Mouse (Mus musculus) hindbrain, embryonic 13.5 days (tissue): ENCODE measurements at regions not wholly inside any gene's neighbourhood (a gene's known extent, or its start where the extent isn't known, plus 50 kb on each side); places are given as distances from the start of the nearest gene placed in this dataset.

Experiments
- ATAC-seq: fragments of 200-750 bp; cut with Nextera tagmentation; 2 replicates; pipeline ENCODE4 v1.8.0; 2017; ENCODE audit warnings: moderate TSS enrichment; ENCODE audit not compliant: low FRiP score
- H3K27ac ChIP-seq: fragments of 300-500 bp; sonication (generic); 2 replicates; pipeline ENCODE4 v1.5.1; 2015; ENCODE audit warnings: inconsistent platforms, mild to moderate bottlenecking, moderate library complexity
- H3K27me3 ChIP-seq: fragments of 300-500 bp; sonication (generic); 2 replicates; pipeline ENCODE4 v1.6.1; 2015; ENCODE audit warnings: mild to moderate bottlenecking, inconsistent platforms
- H3K36me3 ChIP-seq: fragments of 300-500 bp; sonication (generic); 2 replicates; pipeline ENCODE4 v1.6.1; 2015; ENCODE audit warnings: mild to moderate bottlenecking, inconsistent platforms
- H3K4me1 ChIP-seq: fragments of 300-500 bp; sonication (generic); replicated peaks from 2 replicates; pipeline ENCODE4 v1.6.1; 2015; ENCODE audit warnings: inconsistent platforms
- H3K4me2 ChIP-seq: fragments of 300-500 bp; sonication (generic); 2 replicates; pipeline ENCODE4 v1.6.1; 2015; ENCODE audit warnings: inconsistent platforms, mild to moderate bottlenecking, moderate library complexity
- H3K4me3 ChIP-seq: fragments of 300-500 bp; sonication (generic); 2 replicates; pipeline ENCODE4 v1.5.1; 2015; ENCODE audit warnings: mild to moderate bottlenecking, inconsistent platforms
- H3K9ac ChIP-seq: fragments of 300-500 bp; sonication (generic); 2 replicates; pipeline ENCODE4 v1.6.1; 2015; ENCODE audit warnings: mild to moderate bottlenecking, inconsistent platforms
- H3K9me3 ChIP-seq: fragments of 300-500 bp; sonication (generic); 2 replicates; pipeline ENCODE4 v1.6.1; 2016; ENCODE audit warnings: inconsistent platforms
- WGBS: fragments of 180-500 bp; shearing (Covaris S2); methylation state at CpG from one replicate; pipeline ENCODE4 v1.1.7; 2015; 5-methylcytosine and 5-hydroxymethylcytosine counted together

GRCm38 (mm10) chr4:94106941-94107340 lies 449.4 kb upstream of the Gm10306 start:
- Histone ChIP-seq H3K4me2 (no peak overlapping the region), H3K4me3 (no peak overlapping the region), H3K27me3 (no peaks in the 10 kb centered on the region), H3K27ac (no peak overlapping the region), H3K9me3 (no peaks in the 10 kb centered on the region), H3K9ac (no peak overlapping the region), H3K36me3 (no peaks in the 10 kb centered on the region), H3K4me1 (no peaks in the 10 kb centered on the region)
- 78% methylated on average over 4 of the region's 4 CpGs for WGBS
- ATAC-seq: no peak

GRCm38 (mm10) chr4:94116881-94117280 lies 439.5 kb upstream of the Gm10306 start:
- ATAC-seq: no peak
- H3K9me3 ChIP-seq: no peaks in the 10 kb centered on the region
- 84% methylated on average over 3 of the region's 3 CpGs for WGBS

GRCm38 (mm10) chr4:94124177-94124576 lies 432.2 kb upstream of the Gm10306 start:
- H3K27ac ChIP-seq: no peak overlapping the region
- no peak overlapping the region for H3K4me3 ChIP-seq
- H3K9ac ChIP-seq: no peak overlapping the region
- no peaks in the 10 kb centered on the region for H3K36me3 ChIP-seq
- no peaks in the 10 kb centered on the region for H3K4me1 ChIP-seq
- WGBS: 79% methylated on average over 14 of the region's 14 CpGs
- H3K4me2 ChIP-seq: no peak overlapping the region
- 0 out of 2 replicates have a peak, but pooled peaks have one; percentile 43 for ATAC-seq
- no peaks in the 10 kb centered on the region for H3K27me3 ChIP-seq
- no peaks in the 10 kb centered on the region for H3K9me3 ChIP-seq

More at GRCm38 (mm10) chr4:94116881-94117280, 439.5 kb upstream of the Gm10306 start:
- no peaks in the 10 kb centered on the region for H3K4me1 ChIP-seq
- H3K9ac ChIP-seq: no peak overlapping the region
- no peak overlapping the region for H3K4me3 ChIP-seq
- no peak overlapping the region for H3K4me2 ChIP-seq
- H3K27ac ChIP-seq: no peak overlapping the region
- H3K27me3 ChIP-seq: no peaks in the 10 kb centered on the region
- no peaks in the 10 kb centered on the region for H3K36me3 ChIP-seq

GRCm38 (mm10) chr4:94137921-94138320 lies 418.4 kb upstream of the Gm10306 start:
- H3K9ac ChIP-seq: no peak overlapping the region
- no peaks in the 10 kb centered on the region for H3K4me1 ChIP-seq
- H3K27me3 ChIP-seq: no peaks in the 10 kb centered on the region
- no peak overlapping the region for H3K4me3 ChIP-seq
- H3K9me3 ChIP-seq: no peaks in the 10 kb centered on the region
- WGBS: 79% methylated on average over 2 of the region's 2 CpGs
- H3K4me2 ChIP-seq: no peak overlapping the region
- no peaks in the 10 kb centered on the region for H3K36me3 ChIP-seq
- no peak overlapping the region for H3K27ac ChIP-seq
- ATAC-seq: no peak

- WGBS: 46% methylated on average over 7 of the region's 7 CpGs
- Histone ChIP-seq H3K9ac (no peak overlapping the region), H3K4me1 (no peaks in the 10 kb centered on the region; the same call in 1 of the 2 replicates), H3K27me3 (0 out of 2 replicates have a peak, but pooled peaks cover 2% of the 10 kb centered on the region), H3K36me3 (no peaks in the 10 kb centered on the region), H3K4me3 (no peak overlapping the region), H3K27ac (0 out of 2 replicates have a peak overlapping the region, but pooled peaks have one; percentile 30), H3K9me3 (no peaks in the 10 kb centered on the region), H3K4me2 (no peak overlapping the region)
- ATAC-seq: 0 out of 2 replicates have a peak, but pooled peaks have one; percentile 59
Measured at GRCm38 (mm10) chr4:94144901-94145801, 411.2 kb upstream of the Gm10306 start.

- Histone ChIP-seq H3K27me3 (0 out of 2 replicates have a peak, but pooled peaks cover 2% of the 10 kb centered on the region), H3K4me1 (no peaks in the 10 kb centered on the region; the same call in 1 of the 2 replicates), H3K9ac (no peak overlapping the region), H3K36me3 (no peaks in the 10 kb centered on the region), H3K4me3 (no peak overlapping the region), H3K27ac (no peak overlapping the region), H3K9me3 (no peaks in the 10 kb centered on the region), H3K4me2 (no peak overlapping the region)
- ATAC-seq: no peak
Measured at GRCm38 (mm10) chr4:94147964-94148533, 408.3 kb upstream of the Gm10306 start.

GRCm38 (mm10) chr4:94149056-94149455 lies 407.3 kb upstream of the Gm10306 start:
- WGBS: 66% methylated on average over 3 of the region's 3 CpGs
- H3K27ac ChIP-seq: no peak overlapping the region
- H3K36me3 ChIP-seq: no peaks in the 10 kb centered on the region
- H3K4me1 ChIP-seq: no peaks in the 10 kb centered on the region; the same call in 1 of the 2 replicates
- no peak overlapping the region for H3K4me3 ChIP-seq
- H3K4me2 ChIP-seq: no peak overlapping the region
- H3K27me3 ChIP-seq: no peaks in the 10 kb centered on the region
- no peak overlapping the region for H3K9ac ChIP-seq
- H3K9me3 ChIP-seq: no peaks in the 10 kb centered on the region
- no peak for ATAC-seq

- H3K36me3 ChIP-seq: no peaks in the 10 kb centered on the region
- H3K9ac ChIP-seq: no peak overlapping the region
- no peak overlapping the region for H3K4me2 ChIP-seq
- H3K27me3 ChIP-seq: no peaks in the 10 kb centered on the region
- no peak overlapping the region for H3K4me3 ChIP-seq
- no peak overlapping the region for H3K27ac ChIP-seq
- H3K4me1 ChIP-seq: peaks cover 3% of the 10 kb centered on the region; the same call in 1 of the 2 replicates
- no peaks in the 10 kb centered on the region for H3K9me3 ChIP-seq
- no peak for ATAC-seq
- WGBS: 62% methylated on average over 2 of the region's 2 CpGs
Measured at GRCm38 (mm10) chr4:94160620-94161019, 395.7 kb upstream of the Gm10306 start.

- Histone ChIP-seq H3K9ac (no peak overlapping the region), H3K4me2 (no peak overlapping the region), H3K9me3 (no peaks in the 10 kb centered on the region), H3K27ac (no peak overlapping the region), H3K4me1 (no peaks in the 10 kb centered on the region), H3K4me3 (no peak overlapping the region), H3K36me3 (no peaks in the 10 kb centered on the region), H3K27me3 (no peaks in the 10 kb centered on the region)
- WGBS: 88% methylated on average over 2 of the region's 2 CpGs
- ATAC-seq: no peak
Measured at GRCm38 (mm10) chr4:94173096-94173495, 383.2 kb upstream of the Gm10306 start.

- Histone ChIP-seq H3K4me1 (0 out of 2 replicates have a peak, but pooled peaks cover 6% of the 10 kb centered on the region), H3K27me3 (no peaks in the 10 kb centered on the region), H3K4me2 (no peak overlapping the region), H3K4me3 (no peak overlapping the region), H3K36me3 (no peaks in the 10 kb centered on the region), H3K9ac (no peak overlapping the region), H3K9me3 (no peaks in the 10 kb centered on the region), H3K27ac (no peak overlapping the region)
- 78% methylated on average over 4 of the region's 4 CpGs for WGBS
- no peak for ATAC-seq
Measured at GRCm38 (mm10) chr4:94186997-94187396, 369.3 kb upstream of the Gm10306 start.

GRCm38 (mm10) chr4:94188354-94188753 lies 368.0 kb upstream of the Gm10306 start:
- H3K27ac ChIP-seq: peak overlapping the region; percentile 44; the same call in 1 of the 2 replicates
- no peak overlapping the region for H3K4me3 ChIP-seq
- H3K9me3 ChIP-seq: no peaks in the 10 kb centered on the region
- no peak overlapping the region for H3K4me2 ChIP-seq
- ATAC-seq: peak; percentile 32; the same call in 1 of the 2 replicates
- H3K27me3 ChIP-seq: no peaks in the 10 kb centered on the region
- H3K36me3 ChIP-seq: no peaks in the 10 kb centered on the region
- H3K9ac ChIP-seq: no peak overlapping the region
- 70% methylated on average over 2 of the region's 2 CpGs for WGBS
- 0 out of 2 replicates have a peak, but pooled peaks cover 6% of the 10 kb centered on the region for H3K4me1 ChIP-seq

- no peaks in the 10 kb centered on the region for H3K27me3 ChIP-seq
- no peaks in the 10 kb centered on the region for H3K9me3 ChIP-seq
- no peak overlapping the region for H3K4me3 ChIP-seq
- H3K27ac ChIP-seq: no peak overlapping the region
- no peaks in the 10 kb centered on the region for H3K36me3 ChIP-seq
- 0 out of 2 replicates have a peak, but pooled peaks cover 6% of the 10 kb centered on the region for H3K4me1 ChIP-seq
- H3K9ac ChIP-seq: no peak overlapping the region
- H3K4me2 ChIP-seq: no peak overlapping the region
- 47% methylated on average over 3 of the region's 3 CpGs for WGBS
- peak; percentile 65; the same call in 1 of the 2 replicates for ATAC-seq
Measured at GRCm38 (mm10) chr4:94188888-94189287, 367.5 kb upstream of the Gm10306 start.
